Mouse (Mus musculus) small intestine, adult 2 months (tissue): ENCODE results near the gene Frem2. TPM values are rescaled to one million over a fixed set of nuclear protein-coding genes. Genes with fewer than 3 reads are reported as not detected.

Experiments used
- H3K27ac ChIP-seq: fragments of 200-500 bp; 2 replicates; pipeline ENCODE4 v1.5.1; 2012; ENCODE audit warnings: low read depth, low read length, control low read depth, inconsistent platforms; ENCODE audit not compliant: insufficient read depth
- H3K27me3 ChIP-seq: fragments of 200-500 bp; 2 replicates; pipeline ENCODE4 v1.6.1; 2012; ENCODE audit warnings: mild to moderate bottlenecking, moderate library complexity, low read length, inconsistent platforms; ENCODE audit not compliant: control insufficient read depth, insufficient read depth
- H3K36me3 ChIP-seq: fragments of 200-500 bp; 2 replicates; pipeline ENCODE4 v1.6.1; 2012; ENCODE audit warnings: mild to moderate bottlenecking, low read length, control low read depth, inconsistent platforms; ENCODE audit not compliant: control insufficient read depth, insufficient read depth
- H3K4me1 ChIP-seq: fragments of 200-500 bp; 2 replicates; pipeline ENCODE4 v1.6.1; 2012; ENCODE audit warnings: low read length, inconsistent platforms, mixed read lengths; ENCODE audit not compliant: control insufficient read depth, insufficient read depth, insufficient read length
- H3K4me3 ChIP-seq: fragments of 200-500 bp; 2 replicates; pipeline ENCODE4 v1.5.1; 2012; ENCODE audit warnings: low read depth, mild to moderate bottlenecking, control low read depth, inconsistent platforms, low read length, moderate library complexity
- CTCF ChIP-seq: fragments of 200-500 bp; IDR thresholded peaks from 2 replicates; pipeline ENCODE4 v1.5.1; 2012; ENCODE audit warnings: low read depth, mild to moderate bottlenecking, control low read depth, inconsistent platforms, low read length, moderate library complexity, mixed read lengths; ENCODE audit not compliant: insufficient replicate concordance, insufficient read length; ENCODE audit errors: extremely low read depth
- POLR2A ChIP-seq: fragments of 200-500 bp; IDR thresholded peaks from 2 replicates; pipeline ENCODE4 v1.6.1; 2012; ENCODE audit warnings: low read depth, mild to moderate bottlenecking, control low read depth, inconsistent platforms, low read length, moderate library complexity
- WGBS: fragments of 180-500 bp; shearing (Covaris S2); methylation state at CpG from one replicate; pipeline ENCODE4 v1.1.7; 2018; 5-methylcytosine and 5-hydroxymethylcytosine counted together
- polyA plus RNA-seq: library from polyadenylated mRNA; depleted of rRNA; stranded (reverse); fragments of >200 nt; gene quantifications from 2 replicates; pipeline ENCODE4 v1.2.3, GENCODE M21; 2012

Gene Frem2
- polyA plus RNA-seq, 1 experiment, result 2.1 TPM

GRCm38 (mm10) chr3:53557388-53558214 is 99.6 kb downstream of the Frem2 start:
- Histone ChIP-seq H3K4me3 (no peak overlapping the region), H3K27ac (peak overlapping the region; percentile 42; the same call in 1 of the 2 replicates), H3K4me1 (peaks cover 13% of the 10 kb centered on the region; the same call in 1 of the 2 replicates), H3K36me3 (no peaks in the 10 kb centered on the region), H3K27me3 (no peaks in the 10 kb centered on the region)
- 55% methylated on average over 16 of the region's 16 CpGs for WGBS
- TF ChIP-seq POLR2A (no peak), CTCF (no peak)

DNA sequence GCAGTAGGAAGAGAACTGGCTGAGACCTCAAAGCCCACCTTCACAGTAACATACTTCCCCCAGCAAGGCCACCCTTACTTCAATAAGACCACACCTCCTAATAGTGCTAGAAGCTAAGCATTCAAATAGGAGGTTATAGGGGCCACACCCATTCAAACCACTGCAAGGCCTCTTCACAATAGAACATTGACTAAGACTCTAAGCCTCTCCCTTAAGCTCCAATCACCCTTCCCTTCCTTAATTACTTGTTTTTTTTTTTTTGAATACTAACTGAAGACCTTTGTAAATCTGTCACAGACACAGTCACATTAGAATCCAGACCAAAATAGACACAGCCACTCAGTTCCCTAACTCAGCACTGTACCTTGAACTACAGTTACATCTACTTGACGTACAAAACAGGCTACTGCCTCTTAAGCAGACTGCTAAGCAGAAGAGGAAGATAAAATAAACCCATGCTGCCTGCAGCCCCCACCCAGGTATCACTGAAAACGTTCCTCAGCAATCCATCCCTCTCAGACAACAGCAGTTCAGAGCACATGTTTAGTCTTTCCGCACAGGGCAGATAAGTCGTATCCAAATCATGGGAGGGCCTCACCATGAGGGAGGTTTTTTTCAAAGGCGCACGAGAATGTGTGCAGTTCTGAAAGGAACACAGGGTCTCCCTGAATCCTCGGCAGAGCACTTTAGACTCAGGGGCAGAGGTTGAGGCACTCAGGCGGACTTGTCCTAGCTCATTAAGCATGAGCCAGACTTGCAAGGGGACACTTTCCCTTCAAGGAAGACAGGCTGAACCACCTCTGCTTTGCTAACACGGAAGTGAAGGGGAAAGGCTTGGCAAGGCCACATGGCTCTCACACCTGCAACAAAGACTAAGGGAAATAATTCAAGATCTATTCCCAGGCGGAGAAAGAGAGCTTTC is 101.9 kb downstream of the Frem2 start:
- H3K27ac ChIP-seq, result no peak overlapping the region
- peaks cover 4% of the 10 kb centered on the region; the same call in 1 of the 2 replicates for H3K4me1 ChIP-seq
- H3K36me3 ChIP-seq, result no peaks in the 10 kb centered on the region
- no peaks in the 10 kb centered on the region for H3K27me3 ChIP-seq
- no peak for TF ChIP-seq POLR2A
- 27% methylated on average over 10 of the region's 10 CpGs for WGBS
- no peak overlapping the region for H3K4me3 ChIP-seq

DNA sequence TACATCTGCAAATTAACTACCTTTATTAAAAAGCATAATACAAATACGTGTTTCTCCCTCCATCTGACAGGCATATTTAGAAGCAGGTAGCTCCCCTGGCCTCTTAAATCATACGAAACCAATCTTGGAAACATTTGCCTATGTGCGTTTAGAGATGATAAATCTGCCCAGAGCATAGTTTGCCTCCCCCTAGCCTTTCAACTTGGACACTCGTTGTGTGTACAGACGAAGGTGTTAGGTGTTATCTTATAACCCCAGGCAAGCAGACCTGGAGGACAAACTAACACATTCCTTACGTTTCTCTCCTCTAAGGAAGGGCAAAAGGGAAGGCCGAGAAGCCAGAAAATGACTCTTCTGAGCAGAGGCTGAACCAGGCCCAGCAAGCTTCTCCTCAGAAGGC is 104.5 kb downstream of the Frem2 start:
- no peaks in the 10 kb centered on the region for H3K27me3 ChIP-seq
- H3K27ac ChIP-seq, result no peak overlapping the region
- H3K36me3 ChIP-seq, result no peaks in the 10 kb centered on the region
- H3K4me3 ChIP-seq, result no peak overlapping the region
- H3K4me1 ChIP-seq, result peaks cover 4% of the 10 kb centered on the region; the same call in 1 of the 2 replicates
- WGBS, result 73% methylated on average over 7 of the region's 7 CpGs
- TF ChIP-seq CTCF, result no peak
- no peak for TF ChIP-seq POLR2A

DNA sequence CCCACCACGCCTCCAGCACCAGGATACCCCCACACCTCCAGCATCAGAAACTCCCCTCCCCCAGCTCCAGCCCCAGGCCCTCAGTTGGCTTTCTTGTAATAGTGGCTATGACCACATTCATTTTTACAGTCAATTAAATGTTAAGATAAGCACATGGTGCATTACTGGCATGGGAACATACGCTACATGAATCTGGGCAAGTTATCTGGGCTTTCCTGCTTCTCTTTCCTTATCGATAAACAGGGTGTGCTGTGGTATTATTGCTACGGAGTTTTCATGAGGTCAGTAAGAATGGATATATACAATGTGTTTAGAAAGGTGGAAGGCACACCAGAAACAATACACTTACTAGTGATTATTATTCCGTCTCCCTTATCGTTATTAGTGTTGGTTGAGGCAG is 125.1 kb downstream of the Frem2 start:
- H3K4me3 ChIP-seq, result no peak overlapping the region
- WGBS, result 65% methylated on average over 6 of the region's 6 CpGs
- TF ChIP-seq POLR2A (no peak), CTCF (no peak)
- H3K4me1 ChIP-seq, result no peaks in the 10 kb centered on the region
- no peaks in the 10 kb centered on the region for H3K36me3 ChIP-seq
- no peaks in the 10 kb centered on the region for H3K27me3 ChIP-seq
- no peak overlapping the region for H3K27ac ChIP-seq

DNA sequence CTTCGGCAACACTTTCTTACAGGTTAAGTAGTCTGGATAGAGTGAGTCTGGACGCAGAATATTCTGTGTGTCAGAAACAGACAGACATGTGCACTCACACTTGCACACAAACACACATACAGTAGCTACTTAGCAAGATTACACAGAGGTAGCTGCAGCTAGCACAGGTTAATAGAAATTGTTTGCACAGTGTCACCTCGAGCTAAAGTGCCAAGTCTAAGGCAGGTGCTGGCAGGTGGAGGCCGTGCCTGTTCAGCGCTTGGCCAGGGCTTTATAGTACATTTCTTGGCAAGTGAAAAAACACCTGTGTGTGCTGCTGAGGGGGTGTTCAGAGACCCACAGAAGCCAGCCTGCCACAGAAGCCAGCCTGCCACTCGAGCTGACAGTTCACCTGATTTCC is 126.8 kb downstream of the Frem2 start:
- WGBS, result 32% methylated on average over 6 of the region's 6 CpGs
- TF ChIP-seq CTCF, result no peak
- no peak for TF ChIP-seq POLR2A
- peaks cover 2% of the 10 kb centered on the region; the same call in 1 of the 2 replicates for H3K4me1 ChIP-seq
- no peak overlapping the region for H3K27ac ChIP-seq
- H3K27me3 ChIP-seq, result no peaks in the 10 kb centered on the region
- H3K4me3 ChIP-seq, result no peak overlapping the region
- no peaks in the 10 kb centered on the region for H3K36me3 ChIP-seq

- Histone ChIP-seq H3K4me1 (peaks cover 2% of the 10 kb centered on the region; the same call in 1 of the 2 replicates), H3K4me3 (peak overlapping the region; percentile 43), H3K36me3 (no peaks in the 10 kb centered on the region), H3K27me3 (no peaks in the 10 kb centered on the region), H3K27ac (no peak overlapping the region)
- WGBS, result 11% methylated on average over 21 of the region's 21 CpGs
- TF ChIP-seq CTCF (peak; percentile 51; the same call in 1 of the 2 replicates), POLR2A (no peak)
Measured at GRCm38 (mm10) chr3:53525737-53526136, 131.4 kb downstream of the Frem2 start.

DNA sequence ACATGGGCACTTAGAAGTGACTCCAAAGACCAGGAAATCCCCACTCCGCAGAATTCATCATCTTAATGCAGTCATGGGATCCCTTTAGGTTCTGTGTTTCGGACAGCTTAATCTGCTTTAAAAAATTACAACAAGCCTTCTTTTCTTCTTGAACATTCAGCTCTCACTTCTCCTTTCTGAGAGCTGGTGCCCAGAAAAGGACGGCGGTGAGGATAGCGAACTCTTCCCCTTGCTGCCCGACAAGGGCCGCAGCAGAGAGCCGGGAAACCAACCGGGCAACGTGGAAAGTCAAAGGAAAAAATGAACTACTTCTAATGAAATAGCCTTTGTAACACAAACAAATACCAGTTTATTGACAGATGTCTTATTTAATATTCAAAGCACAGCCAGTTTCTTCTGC is 134.4 kb downstream of the Frem2 start:
- Histone ChIP-seq H3K27me3 (no peaks in the 10 kb centered on the region), H3K36me3 (no peaks in the 10 kb centered on the region), H3K4me1 (peaks cover 2% of the 10 kb centered on the region; the same call in 1 of the 2 replicates), H3K27ac (no peak overlapping the region), H3K4me3 (no peak overlapping the region)
- 83% methylated on average over 10 of the region's 10 CpGs for WGBS
- TF ChIP-seq POLR2A (no peak), CTCF (no peak)
